Mouse (Mus musculus) limb, embryonic 10.5 days (tissue): ENCODE measurements at regions not wholly inside any gene's neighbourhood (a gene's known extent, or its start where the extent isn't known, plus 50 kb on each side); places are given as distances from the start of the nearest gene placed in this dataset.

Experiments
- DNase-seq: peaks from one replicate; pipeline ENCODE4 v3.0.0-alpha.2; 2017; ENCODE audit warnings: low spot score
- H3K27ac ChIP-seq: fragments of 300-500 bp; sonication (generic); 2 replicates; pipeline ENCODE4 v1.5.1; 2016; ENCODE audit warnings: mild to moderate bottlenecking
- H3K27me3 ChIP-seq: fragments of 300-500 bp; sonication (generic); 2 replicates; pipeline ENCODE4 v1.6.1; 2016; ENCODE audit warnings: low read depth, mild to moderate bottlenecking; ENCODE audit not compliant: poor library complexity, severe bottlenecking
- H3K36me3 ChIP-seq: fragments of 300-500 bp; sonication (generic); 2 replicates; pipeline ENCODE4 v1.6.1; 2016; ENCODE audit warnings: mild to moderate bottlenecking, moderate library complexity
- H3K4me1 ChIP-seq: fragments of 300-500 bp; sonication (generic); 2 replicates; pipeline ENCODE4 v1.6.1; 2016
- H3K4me3 ChIP-seq: fragments of 300-500 bp; sonication (generic); 2 replicates; pipeline ENCODE4 v1.5.1; 2016; ENCODE audit warnings: mild to moderate bottlenecking, moderate library complexity
- H3K9me3 ChIP-seq: fragments of 300-500 bp; sonication (generic); replicated peaks from 2 replicates; pipeline ENCODE4 v1.6.1; 2016; ENCODE audit warnings: mild to moderate bottlenecking
- WGBS: fragments of 180-500 bp; shearing (Covaris S2); methylation state at CpG from one replicate; pipeline ENCODE4 v1.1.7; 2016; 5-methylcytosine and 5-hydroxymethylcytosine counted together

GRCm38 (mm10) chr12:16053735-16054134 lies 237.0 kb upstream of the Trib2 start:
- no peaks in the 10 kb centered on the region for H3K36me3 ChIP-seq
- no peak overlapping the region for H3K27ac ChIP-seq
- no peaks in the 10 kb centered on the region for H3K27me3 ChIP-seq
- H3K9me3 ChIP-seq, result no peaks in the 10 kb centered on the region
- H3K4me3 ChIP-seq, result no peak overlapping the region
- peaks cover 19% of the 10 kb centered on the region for H3K4me1 ChIP-seq
- WGBS, result 40% methylated on average over 3 of the region's 3 CpGs
- DNase-seq, result no peak

- H3K27ac ChIP-seq, result no peak overlapping the region
- no peak overlapping the region for H3K4me3 ChIP-seq
- no peaks in the 10 kb centered on the region for H3K27me3 ChIP-seq
- 83% methylated on average over 1 of the region's 1 CpGs for WGBS
- no peaks in the 10 kb centered on the region for H3K36me3 ChIP-seq
- peaks cover 19% of the 10 kb centered on the region for H3K4me1 ChIP-seq
- no peak for DNase-seq
- no peaks in the 10 kb centered on the region for H3K9me3 ChIP-seq
These were observed 236.3 kb upstream of the Trib2 start for GRCm38 (mm10) chr12:16052998-16053397.

GRCm38 (mm10) chr12:16052353-16052752 lies 235.6 kb upstream of the Trib2 start:
- no peaks in the 10 kb centered on the region for H3K27me3 ChIP-seq
- peak; percentile 40 for DNase-seq
- WGBS, result 33% methylated on average over 3 of the region's 3 CpGs
- H3K36me3 ChIP-seq, result no peaks in the 10 kb centered on the region
- no peak overlapping the region for H3K27ac ChIP-seq
- no peak overlapping the region for H3K4me3 ChIP-seq
- no peaks in the 10 kb centered on the region for H3K9me3 ChIP-seq
- H3K4me1 ChIP-seq, result peaks cover 19% of the 10 kb centered on the region

GRCm38 (mm10) chr12:16051439-16051838 lies 234.7 kb upstream of the Trib2 start:
- no peaks in the 10 kb centered on the region for H3K27me3 ChIP-seq
- 88% methylated on average over 2 of the region's 2 CpGs for WGBS
- H3K36me3 ChIP-seq, result no peaks in the 10 kb centered on the region
- peaks cover 19% of the 10 kb centered on the region for H3K4me1 ChIP-seq
- no peak overlapping the region for H3K4me3 ChIP-seq
- DNase-seq, result no peak
- no peaks in the 10 kb centered on the region for H3K9me3 ChIP-seq
- no peak overlapping the region for H3K27ac ChIP-seq

GRCm38 (mm10) chr12:16049545-16049944 lies 232.8 kb upstream of the Trib2 start:
- H3K27ac ChIP-seq, result no peak overlapping the region
- WGBS, result 92% methylated on average over 4 of the region's 4 CpGs
- DNase-seq, result no peak
- no peaks in the 10 kb centered on the region for H3K9me3 ChIP-seq
- H3K27me3 ChIP-seq, result no peaks in the 10 kb centered on the region
- peaks cover 12% of the 10 kb centered on the region for H3K4me1 ChIP-seq
- no peak overlapping the region for H3K4me3 ChIP-seq
- H3K36me3 ChIP-seq, result no peaks in the 10 kb centered on the region

- no peak overlapping the region for H3K4me3 ChIP-seq
- 83% methylated on average over 1 of the region's 1 CpGs for WGBS
- no peak overlapping the region for H3K27ac ChIP-seq
- 0 out of 2 replicates have a peak, but pooled peaks cover 1% of the 10 kb centered on the region for H3K4me1 ChIP-seq
- H3K27me3 ChIP-seq, result no peaks in the 10 kb centered on the region
- H3K36me3 ChIP-seq, result no peaks in the 10 kb centered on the region
- no peak for DNase-seq
- no peaks in the 10 kb centered on the region for H3K9me3 ChIP-seq
These were observed 229.9 kb upstream of the Trib2 start for GRCm38 (mm10) chr12:16046643-16047042.

GRCm38 (mm10) chr12:16045791-16046494 lies 229.2 kb upstream of the Trib2 start:
- no peaks in the 10 kb centered on the region for H3K27me3 ChIP-seq
- 79% methylated on average over 5 of the region's 5 CpGs for WGBS
- DNase-seq, result no peak

GRCm38 (mm10) chr12:16043466-16044214 lies 226.9 kb upstream of the Trib2 start:
- Histone ChIP-seq H3K27me3 (no peaks in the 10 kb centered on the region), H3K9me3 (no peaks in the 10 kb centered on the region), H3K4me1 (no peaks in the 10 kb centered on the region), H3K27ac (no peak overlapping the region), H3K36me3 (no peaks in the 10 kb centered on the region), H3K4me3 (no peak overlapping the region)
- 93% methylated on average over 8 of the region's 8 CpGs for WGBS
- no peak for DNase-seq

More at GRCm38 (mm10) chr12:16045791-16046494, 229.2 kb upstream of the Trib2 start:
- H3K4me3 ChIP-seq, result no peak overlapping the region
- H3K4me1 ChIP-seq, result no peaks in the 10 kb centered on the region
- no peaks in the 10 kb centered on the region for H3K9me3 ChIP-seq
- H3K27ac ChIP-seq, result no peak overlapping the region
- no peaks in the 10 kb centered on the region for H3K36me3 ChIP-seq

GRCm38 (mm10) chr12:16042362-16042761 lies 225.6 kb upstream of the Trib2 start:
- Histone ChIP-seq H3K27ac (no peak overlapping the region), H3K9me3 (no peaks in the 10 kb centered on the region), H3K36me3 (no peaks in the 10 kb centered on the region), H3K4me3 (no peak overlapping the region), H3K27me3 (no peaks in the 10 kb centered on the region), H3K4me1 (no peaks in the 10 kb centered on the region)
- 93% methylated on average over 1 of the region's 1 CpGs for WGBS
- no peak for DNase-seq

- Histone ChIP-seq H3K27me3 (no peaks in the 10 kb centered on the region), H3K36me3 (no peaks in the 10 kb centered on the region), H3K4me1 (no peaks in the 10 kb centered on the region), H3K27ac (no peak overlapping the region), H3K9me3 (no peaks in the 10 kb centered on the region), H3K4me3 (no peak overlapping the region)
- DNase-seq, result no peak
- 73% methylated on average over 4 of the region's 4 CpGs for WGBS
These were observed 224.4 kb upstream of the Trib2 start for GRCm38 (mm10) chr12:16041129-16041528.

- H3K4me3 ChIP-seq, result no peak overlapping the region
- H3K4me1 ChIP-seq, result no peaks in the 10 kb centered on the region
- no peaks in the 10 kb centered on the region for H3K27me3 ChIP-seq
- no peak for DNase-seq
- H3K36me3 ChIP-seq, result no peaks in the 10 kb centered on the region
- no peaks in the 10 kb centered on the region for H3K9me3 ChIP-seq
- 62% methylated on average over 2 of the region's 2 CpGs for WGBS
- H3K27ac ChIP-seq, result no peak overlapping the region
These were observed 218.8 kb upstream of the Trib2 start for GRCm38 (mm10) chr12:16035551-16035950.

- H3K27me3 ChIP-seq, result no peaks in the 10 kb centered on the region
- no peaks in the 10 kb centered on the region for H3K36me3 ChIP-seq
- H3K27ac ChIP-seq, result no peak overlapping the region
- H3K4me1 ChIP-seq, result no peaks in the 10 kb centered on the region
- no peaks in the 10 kb centered on the region for H3K9me3 ChIP-seq
- H3K4me3 ChIP-seq, result no peak overlapping the region
- no peak for DNase-seq
These were observed 218.2 kb upstream of the Trib2 start for GRCm38 (mm10) chr12:16034691-16035515.

GRCm38 (mm10) chr12:16026654-16027053 lies 209.9 kb upstream of the Trib2 start:
- Histone ChIP-seq H3K27me3 (no peaks in the 10 kb centered on the region), H3K36me3 (no peaks in the 10 kb centered on the region), H3K27ac (no peak overlapping the region), H3K9me3 (no peaks in the 10 kb centered on the region), H3K4me3 (no peak overlapping the region), H3K4me1 (no peaks in the 10 kb centered on the region)
- WGBS, result 36% methylated on average over 1 of the region's 1 CpGs
- DNase-seq, result no peak
